Mouse (Mus musculus): ENCODE data around the gene Zar1. TPM values are rescaled to one million over a fixed set of nuclear protein-coding genes. Genes with fewer than 3 reads are reported as not detected.
A peak's percentile ranks its signal among the peaks of the same experiment; 100 is the strongest.
"Not testable (repeated sequence)": the region's sequence is repeated elsewhere in the genome, so short reads cannot be mapped to it uniquely, and the experiment has no call there.

Gene Zar1
- not detected in 2 replicates for polyA plus RNA-seq (2015; fragmentation: Nextera tagmentation; extraction: Ambion mirVana)

GRCm38 (mm10) chr5:72580970-72581332 lies at the start of gene Zar1:
Gene Zar1 (minus strand): TSS chr5:72581254.
- H3K4me2 ChIP-seq (ENCODE audit: low read depth, low read length): peak within 1 kb of the TSS; percentile 42
- peak within 1 kb of the TSS; percentile 34 for H3K4me3 ChIP-seq (ENCODE audit: low read depth, low read length)
- peaks cover 19% of the 10 kb centered on the region for H3K27me3 ChIP-seq (ENCODE audit: control insufficient read depth, insufficient read depth, low read depth, low read length)
- not testable (repeated sequence) for H3K36me3 ChIP-seq (ENCODE audit: control insufficient read depth, insufficient read depth); H3K9me3 ChIP-seq (replicated peaks; ENCODE audit: control insufficient read depth, low read length); H3K4me1 ChIP-seq (ENCODE audit: control insufficient read depth, low read depth, low read length); H3K9ac ChIP-seq (ENCODE audit: low read depth, low read length); H3K27ac ChIP-seq (ENCODE audit: low read length); ATAC-seq (ENCODE audit: low read depth)
- WGBS (ENCODE audit: insufficient replicate concordance): 5% methylated on average over 17 of the region's 21 CpGs

DNA sequence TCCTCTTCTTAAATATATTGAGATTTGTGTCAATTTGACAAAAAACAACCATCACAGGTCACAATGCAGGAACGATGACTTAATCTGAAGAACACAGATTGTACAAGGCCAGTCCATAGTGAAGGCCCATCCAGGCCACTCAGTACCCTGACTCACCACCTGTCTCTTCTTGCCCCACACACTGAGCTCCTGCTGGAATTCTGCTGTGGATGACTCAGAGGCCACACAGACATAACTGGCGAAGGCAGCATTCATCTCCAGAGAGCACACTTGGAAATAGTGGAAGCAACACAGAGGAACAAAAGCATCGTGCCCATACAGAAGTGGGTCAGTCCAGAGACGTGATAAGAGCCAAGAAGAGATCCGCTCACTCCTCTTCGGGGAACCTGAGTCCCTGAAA lies 49.0 kb upstream of the Zar1 start:
- no peaks in the 10 kb centered on the region for H3K36me3 ChIP-seq (ENCODE audit: control insufficient read depth, insufficient read depth)
- H3K4me3 ChIP-seq (ENCODE audit: low read depth, low read length): no peak overlapping the region
- 63% methylated on average over 6 of the region's 6 CpGs for WGBS (ENCODE audit: insufficient replicate concordance)
- H3K4me2 ChIP-seq (ENCODE audit: low read depth, low read length): no peak overlapping the region
- no peak overlapping the region for H3K9ac ChIP-seq (ENCODE audit: low read depth, low read length)
- H3K9me3 ChIP-seq (replicated peaks; ENCODE audit: control insufficient read depth, low read length): no peaks in the 10 kb centered on the region
- ATAC-seq (ENCODE audit: low read depth): no peak
- no peaks in the 10 kb centered on the region for H3K27me3 ChIP-seq (ENCODE audit: control insufficient read depth, insufficient read depth, low read depth, low read length)
- H3K4me1 ChIP-seq (ENCODE audit: control insufficient read depth, low read depth, low read length): no peaks in the 10 kb centered on the region
- H3K27ac ChIP-seq (ENCODE audit: low read length): no peak overlapping the region

DNA sequence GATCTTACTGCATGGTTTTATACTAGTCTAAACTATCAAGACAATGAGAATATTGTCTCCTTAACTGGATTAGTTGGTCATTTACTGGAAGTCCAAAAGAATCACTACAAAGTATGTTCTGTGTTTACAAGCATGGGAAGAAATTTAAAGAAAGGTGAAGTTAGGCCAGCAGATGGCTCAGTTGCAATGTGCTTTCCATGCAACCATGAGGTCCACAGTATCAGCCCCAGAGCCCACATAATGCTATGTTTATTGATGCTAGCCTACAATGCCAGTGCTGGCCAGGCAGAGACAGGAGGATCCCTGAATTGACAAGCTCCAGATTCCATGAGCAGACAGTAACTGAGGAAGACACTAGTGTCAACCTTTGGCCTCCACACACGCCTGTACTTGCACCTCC lies 40.0 kb upstream of the Zar1 start:
- H3K27me3 ChIP-seq (ENCODE audit: control insufficient read depth, insufficient read depth, low read depth, low read length): no peaks in the 10 kb centered on the region
- H3K4me3 ChIP-seq (ENCODE audit: low read depth, low read length): no peak overlapping the region
- no peak overlapping the region for H3K9ac ChIP-seq (ENCODE audit: low read depth, low read length)
- H3K27ac ChIP-seq (ENCODE audit: low read length): no peak overlapping the region
- H3K36me3 ChIP-seq (ENCODE audit: control insufficient read depth, insufficient read depth): no peaks in the 10 kb centered on the region
- ATAC-seq (ENCODE audit: low read depth): no peak
- no peak overlapping the region for H3K4me2 ChIP-seq (ENCODE audit: low read depth, low read length)
- WGBS (ENCODE audit: insufficient replicate concordance): 55% methylated on average over 1 of the region's 1 CpGs
- no peaks in the 10 kb centered on the region for H3K9me3 ChIP-seq (replicated peaks; ENCODE audit: control insufficient read depth, low read length)
- H3K4me1 ChIP-seq (ENCODE audit: control insufficient read depth, low read depth, low read length): no peaks in the 10 kb centered on the region

GRCm38 (mm10) chr5:72617413-72617812 lies 36.4 kb upstream of the Zar1 start:
- H3K9me3 ChIP-seq (replicated peaks; ENCODE audit: control insufficient read depth, low read length): no peaks in the 10 kb centered on the region
- H3K4me3 ChIP-seq (ENCODE audit: low read depth, low read length): no peak overlapping the region
- no peaks in the 10 kb centered on the region for H3K27me3 ChIP-seq (ENCODE audit: control insufficient read depth, insufficient read depth, low read depth, low read length)
- H3K36me3 ChIP-seq (ENCODE audit: control insufficient read depth, insufficient read depth): no peaks in the 10 kb centered on the region
- H3K27ac ChIP-seq (ENCODE audit: low read length): no peak overlapping the region
- no peaks in the 10 kb centered on the region for H3K4me1 ChIP-seq (ENCODE audit: control insufficient read depth, low read depth, low read length)
- no peak overlapping the region for H3K4me2 ChIP-seq (ENCODE audit: low read depth, low read length)
- ATAC-seq (ENCODE audit: low read depth): no peak
- no peak overlapping the region for H3K9ac ChIP-seq (ENCODE audit: low read depth, low read length)
- 48% methylated on average over 4 of the region's 4 CpGs for WGBS (ENCODE audit: insufficient replicate concordance)

DNA sequence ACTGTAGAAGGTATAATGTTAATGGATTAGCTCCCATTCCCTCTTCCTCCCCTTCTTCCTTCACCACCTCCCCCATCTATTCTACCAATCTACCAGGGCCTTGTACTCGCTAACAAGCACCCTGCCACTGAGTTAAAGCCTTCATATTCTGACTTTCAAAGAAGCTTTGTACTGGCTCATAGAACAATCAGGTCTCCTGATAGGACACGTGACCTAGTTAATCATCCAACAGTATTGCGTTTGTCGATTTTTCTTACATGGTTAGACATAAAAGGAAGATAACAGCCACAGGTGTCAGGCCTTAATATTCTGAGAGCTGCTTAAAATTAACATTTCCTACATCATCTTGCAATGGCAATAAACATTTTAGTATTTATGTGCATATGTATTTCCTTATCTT lies 22.1 kb upstream of the Zar1 start:
- Histone ChIP-seq H3K27me3 (ENCODE audit: control insufficient read depth, insufficient read depth, low read depth, low read length) (no peaks in the 10 kb centered on the region), H3K9ac (ENCODE audit: low read depth, low read length) (no peak overlapping the region), H3K36me3 (ENCODE audit: control insufficient read depth, insufficient read depth) (no peaks in the 10 kb centered on the region), H3K4me1 (ENCODE audit: control insufficient read depth, low read depth, low read length) (no peaks in the 10 kb centered on the region), H3K4me2 (ENCODE audit: low read depth, low read length) (no peak overlapping the region), H3K27ac (ENCODE audit: low read length) (no peak overlapping the region), H3K9me3 (replicated peaks; ENCODE audit: control insufficient read depth, low read length) (no peaks in the 10 kb centered on the region), H3K4me3 (ENCODE audit: low read depth, low read length) (no peak overlapping the region)
- WGBS (ENCODE audit: insufficient replicate concordance): 73% methylated on average over 4 of the region's 4 CpGs
- ATAC-seq (ENCODE audit: low read depth): no peak

DNA sequence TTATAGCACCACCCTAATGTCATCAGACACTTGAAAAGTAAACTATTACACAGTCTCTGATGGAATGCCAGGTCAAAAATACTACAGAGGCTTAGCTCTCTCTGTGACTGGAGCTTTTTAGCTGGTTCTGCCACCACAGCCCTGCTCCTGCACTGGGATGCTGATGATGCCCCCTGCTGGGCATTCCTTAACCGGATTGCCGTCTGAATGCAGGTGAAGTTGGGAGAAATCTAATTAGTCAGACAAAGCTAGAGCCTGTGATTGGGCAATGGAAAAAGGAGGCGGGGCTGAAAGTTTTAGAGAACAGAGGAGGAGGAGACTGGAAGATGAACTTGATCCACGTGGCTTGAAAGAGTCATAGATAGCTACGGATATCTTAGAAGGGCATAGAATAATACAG lies 20.0 kb upstream of the Zar1 start:
- H3K4me1 ChIP-seq (ENCODE audit: control insufficient read depth, low read depth, low read length): no peaks in the 10 kb centered on the region
- H3K36me3 ChIP-seq (ENCODE audit: control insufficient read depth, insufficient read depth): no peaks in the 10 kb centered on the region
- peak; percentile 35; the same call in 1 of the 2 replicates for ATAC-seq (ENCODE audit: low read depth)
- H3K9me3 ChIP-seq (replicated peaks; ENCODE audit: control insufficient read depth, low read length): no peaks in the 10 kb centered on the region
- no peak overlapping the region for H3K4me3 ChIP-seq (ENCODE audit: low read depth, low read length)
- H3K9ac ChIP-seq (ENCODE audit: low read depth, low read length): no peak overlapping the region
- no peak overlapping the region for H3K27ac ChIP-seq (ENCODE audit: low read length)
- 10% methylated on average over 5 of the region's 5 CpGs for WGBS (ENCODE audit: insufficient replicate concordance)
- H3K27me3 ChIP-seq (ENCODE audit: control insufficient read depth, insufficient read depth, low read depth, low read length): no peaks in the 10 kb centered on the region
- no peak overlapping the region for H3K4me2 ChIP-seq (ENCODE audit: low read depth, low read length)

- H3K4me3 ChIP-seq (ENCODE audit: low read depth, low read length): peak within 1 kb of the TSS; percentile 26; the same call in 1 of the 2 replicates
- peak within 1 kb of the TSS; percentile 39; the same call in 1 of the 2 replicates for H3K4me2 ChIP-seq (ENCODE audit: low read depth, low read length)
- no peak for ATAC-seq (ENCODE audit: low read depth)
- H3K36me3 ChIP-seq (ENCODE audit: control insufficient read depth, insufficient read depth): no peaks in the 10 kb centered on the region
- H3K9me3 ChIP-seq (replicated peaks; ENCODE audit: control insufficient read depth, low read length): no peaks in the 10 kb centered on the region
- no peak within 1 kb of the TSS for H3K27ac ChIP-seq (ENCODE audit: low read length)
- H3K4me1 ChIP-seq (ENCODE audit: control insufficient read depth, low read depth, low read length): no peaks in the 10 kb centered on the region
- 5% methylated on average over 38 of the region's 38 CpGs for WGBS (ENCODE audit: insufficient replicate concordance)
- peaks cover 12% of the 10 kb centered on the region for H3K27me3 ChIP-seq (ENCODE audit: control insufficient read depth, insufficient read depth, low read depth, low read length)
- no peak within 1 kb of the TSS for H3K9ac ChIP-seq (ENCODE audit: low read depth, low read length)
Observed at GRCm38 (mm10) chr5:72587192-72587681, 6.2 kb upstream of the Zar1 start, which contains the start of gene Gm5868. Gene Gm5868 (minus strand): TSS chr5:72587551.

DNA sequence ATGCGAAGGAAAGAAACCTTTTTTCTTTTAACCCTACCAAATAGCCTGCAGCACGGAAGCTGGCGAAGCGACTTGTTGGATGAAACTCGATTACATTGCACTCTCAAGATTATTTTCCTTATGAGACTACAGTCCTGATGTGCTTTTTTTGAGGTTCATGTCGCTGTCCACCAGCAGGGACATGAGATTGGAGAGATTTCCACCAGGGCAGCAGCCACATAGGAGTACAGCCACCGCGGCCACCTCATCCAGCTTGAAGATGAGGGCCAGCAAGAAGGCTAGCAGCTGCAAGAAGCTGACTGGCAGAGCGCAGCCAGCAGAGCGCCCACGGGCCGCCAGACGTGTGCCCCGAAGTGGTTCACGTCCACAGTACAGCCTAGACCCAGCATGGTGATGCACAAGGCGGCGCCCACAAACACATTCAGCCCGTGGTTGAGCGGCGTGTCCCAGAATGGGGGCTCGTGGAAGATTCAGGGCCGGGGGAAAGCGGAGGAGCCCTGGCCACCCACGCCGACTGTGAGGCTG lies 5.7 kb upstream of the Zar1 start:
- peaks cover 12% of the 10 kb centered on the region for H3K27me3 ChIP-seq (ENCODE audit: control insufficient read depth, insufficient read depth, low read depth, low read length)
- H3K36me3 ChIP-seq (ENCODE audit: control insufficient read depth, insufficient read depth); H3K27ac ChIP-seq (ENCODE audit: low read length); H3K9me3 ChIP-seq (replicated peaks; ENCODE audit: control insufficient read depth, low read length); ATAC-seq (ENCODE audit: low read depth); H3K4me1 ChIP-seq (ENCODE audit: control insufficient read depth, low read depth, low read length); H3K9ac ChIP-seq (ENCODE audit: low read depth, low read length); H3K4me2 ChIP-seq (ENCODE audit: low read depth, low read length); H3K4me3 ChIP-seq (ENCODE audit: low read depth, low read length): not testable (repeated sequence)
- 41% methylated on average over 25 of the region's 25 CpGs for WGBS (ENCODE audit: insufficient replicate concordance)

DNA sequence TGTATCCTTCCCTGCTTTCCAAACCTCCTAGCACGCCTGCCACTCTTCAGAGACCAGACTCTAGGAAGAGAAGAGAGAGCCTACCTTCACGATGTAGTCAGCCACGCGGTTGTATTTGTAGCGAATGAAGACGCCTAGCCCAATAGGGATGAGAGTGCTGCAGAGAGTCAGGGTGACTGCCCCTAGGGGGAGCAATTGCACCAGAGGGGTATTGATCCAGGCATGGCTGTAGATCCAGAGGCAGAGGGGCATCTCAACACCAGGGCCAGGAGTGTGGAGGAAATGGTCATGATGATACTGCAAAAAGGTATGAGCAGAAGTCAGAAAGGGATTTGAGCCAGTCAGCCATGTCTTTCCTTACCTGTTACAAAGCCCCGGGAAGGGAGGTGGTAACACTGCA lies 5.1 kb upstream of the Zar1 start:
- ATAC-seq (ENCODE audit: low read depth); H3K9me3 ChIP-seq (replicated peaks; ENCODE audit: control insufficient read depth, low read length); H3K4me3 ChIP-seq (ENCODE audit: low read depth, low read length); H3K4me1 ChIP-seq (ENCODE audit: control insufficient read depth, low read depth, low read length); H3K4me2 ChIP-seq (ENCODE audit: low read depth, low read length); H3K27ac ChIP-seq (ENCODE audit: low read length); H3K36me3 ChIP-seq (ENCODE audit: control insufficient read depth, insufficient read depth); H3K9ac ChIP-seq (ENCODE audit: low read depth, low read length): not testable (repeated sequence)
- H3K27me3 ChIP-seq (ENCODE audit: control insufficient read depth, insufficient read depth, low read depth, low read length): peaks cover 15% of the 10 kb centered on the region
- WGBS (ENCODE audit: insufficient replicate concordance): 29% methylated on average over 7 of the region's 7 CpGs
